Mouse (Mus musculus): ENCODE results near the gene Ttll10.

Gene Ttll10

DNA sequence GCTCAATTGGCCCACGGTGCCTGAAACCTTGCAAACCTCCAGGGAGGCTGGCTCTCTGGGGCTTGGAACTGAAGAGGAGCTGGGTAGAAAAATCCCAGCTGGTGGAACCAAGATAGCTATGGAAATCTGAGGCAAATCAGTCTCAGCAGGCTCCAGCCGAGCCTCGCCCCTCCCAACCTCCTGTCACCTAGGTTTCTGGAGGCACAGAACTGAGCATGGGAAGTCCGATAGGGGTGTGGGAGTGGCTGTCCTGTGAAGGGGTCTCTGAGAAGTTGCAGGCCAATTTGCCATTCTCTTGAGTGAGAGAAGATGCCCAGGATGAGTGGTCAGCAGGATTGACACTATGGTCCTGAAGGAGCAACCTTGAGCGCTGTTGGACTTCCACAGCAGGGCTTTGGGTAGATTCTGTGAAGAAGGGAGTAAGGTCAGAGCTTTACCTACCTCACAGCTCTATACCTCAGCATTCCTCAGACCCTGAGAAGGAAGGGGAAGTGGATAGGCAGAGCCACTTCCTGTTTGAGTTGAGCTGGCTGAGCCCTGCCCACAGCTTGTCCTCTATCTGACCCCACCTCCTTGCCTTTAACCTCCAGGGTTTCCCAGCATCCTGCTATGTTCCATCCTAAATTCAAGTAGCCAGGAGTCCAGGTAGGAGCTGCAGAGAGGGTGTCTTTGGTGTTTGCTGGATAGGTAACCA lies 8.2 kb upstream of the Ttll10 start:
- in situ Hi-C loops (cut with MboI, MseI): no loop called here

GRCm38 (mm10) chr4:156065156-156065894 lies 6.1 kb upstream of the Ttll10 start:
- in situ Hi-C loops (cut with MboI, MseI): no loop called here

DNA sequence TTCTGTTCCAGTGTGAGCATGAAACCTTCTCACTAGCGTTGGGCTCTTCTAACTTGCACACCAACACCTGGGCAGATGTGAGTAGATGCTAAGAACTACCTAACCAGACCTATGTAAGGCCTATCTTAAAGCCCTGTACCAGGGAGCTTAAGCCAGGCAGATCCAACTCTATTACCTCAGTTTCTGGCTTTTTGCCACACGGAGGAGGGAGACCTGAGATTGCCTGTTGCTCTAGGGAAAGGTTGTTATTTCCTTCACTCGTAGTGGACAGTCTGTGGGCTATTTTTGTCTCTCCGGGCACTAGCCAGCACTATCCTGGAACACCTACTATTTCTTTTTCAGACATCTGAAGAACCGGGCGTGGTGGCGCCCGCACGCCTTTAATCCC lies 5.3 kb upstream of the Ttll10 start:
- in situ Hi-C loops (cut with MboI, MseI): no loop called here

DNA sequence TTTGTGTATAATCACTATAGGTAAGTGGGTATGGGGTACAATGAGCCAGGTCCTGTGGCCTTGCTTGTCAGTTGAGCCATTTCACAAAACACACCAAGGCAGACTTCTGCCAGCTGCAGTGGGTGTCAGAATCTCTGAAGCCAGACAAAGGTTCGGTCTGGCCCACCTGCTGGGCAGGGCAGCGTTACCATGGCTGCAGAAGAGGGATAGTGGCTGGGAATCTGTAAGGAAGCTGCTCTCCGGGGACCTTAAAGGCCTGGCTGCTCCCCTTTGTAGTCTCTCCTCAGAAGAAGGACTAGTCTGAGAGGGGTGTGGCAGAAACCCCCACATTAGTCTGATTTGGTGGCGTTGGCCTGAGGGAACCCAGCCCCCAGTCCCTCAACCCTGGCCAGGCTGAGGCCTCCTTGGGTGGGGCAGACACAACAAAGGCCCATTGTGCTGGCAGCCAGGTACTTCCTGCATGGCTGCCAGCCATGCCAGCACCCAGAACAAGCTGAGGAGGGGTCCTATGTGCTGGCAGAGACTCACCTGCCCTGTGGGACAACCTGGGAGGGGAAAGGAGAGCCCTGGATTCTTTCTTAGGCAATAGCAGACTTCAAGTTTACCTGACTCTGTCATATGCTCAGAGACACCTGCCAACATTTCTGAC lies 4.8 kb upstream of the Ttll10 start:
- in situ Hi-C loops (cut with MboI, MseI): no loop called here

DNA sequence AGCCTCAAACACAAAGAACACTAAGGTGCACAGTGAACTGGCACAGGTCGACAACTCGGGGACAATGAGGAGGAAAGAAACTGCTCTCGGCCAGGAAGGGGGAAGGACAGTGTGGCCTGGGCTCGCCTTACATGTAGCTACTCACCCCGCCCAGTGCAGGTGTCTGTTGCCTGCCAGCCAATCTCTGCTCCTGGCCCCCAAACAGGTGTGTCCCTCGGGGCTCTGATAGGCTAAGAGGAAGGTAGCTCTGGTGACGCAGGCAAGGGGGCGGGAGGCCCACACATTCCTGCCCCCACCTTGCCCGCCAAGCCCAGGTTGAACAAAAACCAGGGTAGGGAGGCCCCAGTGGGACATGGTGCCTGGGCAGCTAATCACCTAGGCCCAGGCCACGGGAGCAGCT lies 499 bp upstream of the Ttll10 start:
- in situ Hi-C loops (cut with MboI, MseI): no loop called here

- in situ Hi-C loops (cut with MboI, MseI): no loop called here
Measured at GRCm38 (mm10) chr4:156058826-156059225, 388 bp downstream of the Ttll10 start.

GRCm38 (mm10) chr4:156057702-156058101 lies 1.5 kb downstream of the Ttll10 start:
- in situ Hi-C loops (cut with MboI, MseI): no loop called here

DNA sequence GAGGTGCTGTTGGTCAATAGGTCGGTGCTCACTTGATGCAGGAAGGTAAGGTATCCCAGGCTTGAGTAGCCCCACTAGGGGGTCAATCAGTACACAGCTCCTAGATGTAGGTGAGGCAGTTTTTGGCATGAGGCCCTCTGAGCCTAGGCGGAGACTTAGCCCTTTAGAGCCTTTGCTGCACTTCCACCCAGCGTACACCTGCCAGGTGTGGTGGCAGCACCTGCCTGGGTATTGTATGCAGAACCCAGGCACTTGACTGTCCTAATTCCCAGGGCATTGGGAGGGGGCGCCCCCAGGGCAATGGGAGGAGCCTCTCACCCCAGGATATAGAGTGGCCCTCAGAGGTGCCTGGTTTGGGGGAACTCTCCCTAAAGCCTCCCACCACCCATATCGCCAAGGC lies 4.0 kb downstream of the Ttll10 start:
- in situ Hi-C loops (cut with MboI, MseI): no loop called here

DNA sequence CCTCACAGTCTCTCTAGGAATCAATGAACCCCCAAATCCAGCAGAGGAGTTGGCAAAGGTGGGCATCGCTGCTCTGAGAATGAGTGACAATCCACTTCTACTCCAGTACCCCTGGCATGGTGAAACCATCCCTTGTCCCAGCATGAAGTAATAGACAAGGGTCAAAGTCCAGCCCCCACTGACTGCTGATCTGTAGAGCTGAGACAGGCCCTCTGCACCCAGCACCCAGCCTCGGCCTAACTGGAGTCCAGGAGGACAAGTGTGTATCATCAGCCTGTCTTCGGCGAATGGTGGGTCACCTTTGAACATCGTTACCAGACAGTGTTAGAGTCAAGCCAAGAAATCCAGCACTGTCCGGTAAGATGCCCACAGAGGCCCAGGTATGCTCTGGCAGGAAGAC lies 4.6 kb downstream of the Ttll10 start:
- in situ Hi-C loops (cut with MboI, MseI): no loop called here

- in situ Hi-C loops (cut with MboI, MseI): no loop called here
Measured at GRCm38 (mm10) chr4:156054130-156054529, 5.1 kb downstream of the Ttll10 start.

- in situ Hi-C loops (cut with MboI, MseI): no loop called here
Measured at GRCm38 (mm10) chr4:156053113-156053512, 6.1 kb downstream of the Ttll10 start.

DNA sequence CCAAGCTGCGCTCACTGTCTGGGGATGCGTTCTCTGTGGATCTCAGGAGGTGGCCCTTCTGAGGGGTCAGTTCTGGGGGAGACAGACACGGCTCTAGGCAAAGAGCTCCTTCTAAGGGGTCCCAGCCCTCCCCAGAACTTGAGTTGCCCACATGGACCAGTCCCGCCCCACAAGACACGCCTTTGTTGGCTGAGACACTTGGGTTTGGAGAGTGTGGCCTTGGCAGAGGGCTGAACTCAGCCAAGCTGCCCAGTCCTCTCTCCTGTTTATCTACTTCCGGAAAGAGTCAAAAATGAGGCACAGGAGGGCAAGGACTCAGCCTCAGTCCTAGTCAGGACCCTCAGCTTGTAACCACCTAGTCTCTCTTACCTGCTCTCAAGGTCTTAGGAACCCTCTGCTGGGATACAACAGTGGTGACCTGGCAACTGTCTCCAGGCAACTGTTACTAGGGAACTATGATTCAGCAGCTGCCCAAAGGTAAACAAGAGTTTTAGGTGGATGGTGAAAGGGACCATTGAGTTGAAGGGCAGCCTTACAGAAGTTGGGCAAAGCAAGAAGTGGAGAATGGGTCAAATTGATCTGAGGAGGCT lies 8.7 kb downstream of the Ttll10 start:
- in situ Hi-C loops (cut with MboI, MseI): no loop called here

GRCm38 (mm10) chr4:156049779-156050178 lies 9.4 kb downstream of the Ttll10 start:
- in situ Hi-C loops (cut with MboI, MseI): no loop called here

GRCm38 (mm10) chr4:156044754-156045153 lies 14.5 kb downstream of the Ttll10 start:
- in situ Hi-C loops (cut with MboI, MseI): loop anchor here (5.0 kb wide), 1 partner anchor 48 kb away; no protein-coding TSS in a partner anchor

DNA sequence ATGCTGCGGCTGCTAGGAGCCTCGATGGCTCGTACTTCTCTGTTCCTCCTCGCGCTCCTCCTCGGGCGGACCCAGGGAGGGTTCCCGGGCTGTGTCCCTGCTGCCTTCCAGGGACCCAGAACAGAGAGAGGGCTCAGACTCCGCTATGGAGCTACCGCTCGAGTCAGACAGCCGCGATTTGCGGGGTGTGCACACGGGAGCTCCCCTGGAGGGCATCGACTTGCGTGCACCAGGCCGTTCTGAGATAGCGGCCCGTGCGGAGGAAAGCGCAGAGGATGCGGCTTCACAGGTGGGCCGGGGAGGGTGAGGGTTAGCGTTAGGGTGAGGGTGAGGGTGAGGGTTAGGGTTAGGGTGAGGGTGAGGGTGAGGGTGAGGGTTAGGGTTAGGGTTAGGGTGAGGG lies 24.3 kb downstream of the Ttll10 start:
- in situ Hi-C loops (cut with MboI, MseI): loop anchor here (5.0 kb wide), 2 partner anchors 38 to 73 kb away; partner anchors contain the start of gene C1qtnf12

GRCm38 (mm10) chr4:156034301-156034700 lies 24.9 kb downstream of the Ttll10 start:
- in situ Hi-C loops (cut with MboI, MseI): loop anchor here (5.0 kb wide), 2 partner anchors 37 to 72 kb away; partner anchors contain the start of gene C1qtnf12

GRCm38 (mm10) chr4:156033476-156034119 lies 25.6 kb downstream of the Ttll10 start:
- in situ Hi-C loops (cut with MboI, MseI): loop anchor here (5.0 kb wide), 2 partner anchors 36 to 71 kb away; partner anchors contain the start of gene C1qtnf12

GRCm38 (mm10) chr4:156032856-156033255 lies 26.4 kb downstream of the Ttll10 start:
- in situ Hi-C loops (cut with MboI, MseI): loop anchor here (5.0 kb wide), 2 partner anchors 36 to 71 kb away; partner anchors contain the start of gene C1qtnf12

- in situ Hi-C loops (cut with MboI, MseI): loop anchor here (5.0 kb wide), 2 partner anchors 34 to 69 kb away; partner anchors contain the start of gene C1qtnf12
Measured at GRCm38 (mm10) chr4:156031593-156032391, 27.4 kb downstream of the Ttll10 start.

DNA sequence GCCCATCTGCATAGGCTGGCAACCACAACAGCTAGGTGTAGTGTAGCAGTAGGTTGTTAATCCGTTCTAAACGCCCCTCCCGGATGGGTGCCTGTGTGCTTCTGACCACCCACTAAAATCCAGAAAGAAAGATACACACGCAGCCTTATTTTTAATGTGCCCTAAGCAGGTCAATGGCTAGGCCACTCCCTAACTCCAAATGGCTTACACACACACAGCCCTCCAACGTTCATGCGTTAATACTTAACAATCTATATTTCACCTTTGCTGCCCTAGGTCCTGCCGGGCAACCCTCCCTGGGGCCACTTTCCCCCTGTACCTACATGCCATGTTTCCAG lies 28.0 kb downstream of the Ttll10 start:
- in situ Hi-C loops (cut with MboI, MseI): loop anchor here (5.0 kb wide), 2 partner anchors 34 to 69 kb away; partner anchors contain the start of gene C1qtnf12
